7 mouse cellular contexts compared by ENCODE assay signal in the genomic region with DNA sequence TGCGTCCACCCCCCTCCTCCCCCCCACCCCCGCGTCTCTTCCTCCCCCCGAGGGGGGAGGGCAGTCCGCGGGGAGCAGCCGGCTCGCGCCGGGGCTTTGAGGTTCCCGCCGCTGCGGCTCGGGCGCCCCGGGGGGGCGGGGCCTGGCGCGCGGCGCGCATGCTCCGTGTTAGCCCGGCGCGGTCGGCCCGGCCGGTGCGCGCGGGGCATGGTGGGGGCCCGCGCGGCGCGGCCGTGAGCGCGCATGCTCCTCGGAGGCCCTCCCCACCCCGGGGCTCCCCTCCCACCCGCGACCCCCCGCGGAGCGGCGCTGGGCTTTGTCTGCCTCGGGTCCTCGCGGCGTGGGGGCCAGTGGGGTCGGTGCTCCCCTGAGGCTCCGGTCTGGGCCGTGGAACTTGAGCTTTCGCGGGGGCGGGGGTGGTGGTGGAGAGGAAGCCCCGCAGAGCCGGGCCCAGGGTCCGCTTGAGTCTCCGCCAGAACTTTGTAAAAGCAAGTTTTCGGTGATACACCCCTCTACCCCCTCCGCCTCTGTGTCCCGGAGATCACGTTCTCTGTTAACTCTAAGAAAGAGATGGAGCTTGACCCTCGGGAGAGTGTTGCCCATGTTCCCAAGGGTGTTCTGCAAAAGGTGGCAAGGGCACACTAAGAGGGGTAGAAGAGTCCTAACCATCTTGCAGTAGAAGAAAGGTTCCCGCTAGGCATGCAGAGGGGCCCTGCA. TPM values are rescaled to one million over a fixed set of nuclear protein-coding genes. Genes with fewer than 3 reads are reported as not detected.
DNase-seq lines count a peak whose midpoint lies in the region; ATAC-seq lines count a peak whose summit lies in the region.

No protein-coding gene starts in this region.

- peak overlapping the region; percentile 93 for H3K9ac ChIP-seq in intestine, embryonic 15.5 days
- peak overlapping the region; percentile 100 for H3K9ac ChIP-seq in limb, embryonic 11.5 days (ENCODE audit: low read length)
- peak overlapping the region; percentile 99 for H3K9ac ChIP-seq in midbrain, embryonic 12.5 days (replicated peaks)

- peak overlapping the region; percentile 93 for H3K4me2 ChIP-seq in intestine, embryonic 15.5 days (replicated peaks)
- peak overlapping the region; percentile 85 for H3K4me2 ChIP-seq in limb, embryonic 11.5 days (ENCODE audit: low read depth, severe bottlenecking)
- peak overlapping the region; percentile 82 for H3K4me2 ChIP-seq in midbrain, embryonic 12.5 days (replicated peaks)

- peak overlapping the region; percentile 86 for H3K4me3 ChIP-seq in intestine, embryonic 15.5 days (replicated peaks)
- peak overlapping the region; percentile 82 for H3K4me3 ChIP-seq in limb, embryonic 11.5 days (ENCODE audit: low read depth, low read length)
- peak overlapping the region; percentile 97 for H3K4me3 ChIP-seq in midbrain, embryonic 12.5 days

- no peaks in the 10 kb centered on the region for H3K9me3 ChIP-seq in intestine, embryonic 15.5 days
- no peaks in the 10 kb centered on the region for H3K9me3 ChIP-seq in limb, embryonic 11.5 days (ENCODE audit: control insufficient read depth, low read length)
- no peaks in the 10 kb centered on the region for H3K9me3 ChIP-seq in midbrain, embryonic 12.5 days

- no peaks in the 10 kb centered on the region for H3K27me3 ChIP-seq in intestine, embryonic 15.5 days (replicated peaks)
- H3K27me3 ChIP-seq in limb, embryonic 11.5 days (ENCODE audit: control insufficient read depth, insufficient read depth, low read length) = no peaks in the 10 kb centered on the region
- H3K27me3 ChIP-seq in midbrain, embryonic 12.5 days = peaks cover 33% of the 10 kb centered on the region

- ATAC-seq in intestine, embryonic 15.5 days = peak; percentile 86
- ATAC-seq in limb, embryonic 11.5 days (ENCODE audit: insufficient number of reproducible peaks, low FRiP score, low TSS enrichment, low read depth) = peak; percentile 56
- ATAC-seq in midbrain, embryonic 12.5 days (ENCODE audit: low FRiP score, low read depth) = peak; percentile 77

- H3K4me1 ChIP-seq in intestine, embryonic 15.5 days (replicated peaks) = peaks cover 43% of the 10 kb centered on the region
- peaks cover 32% of the 10 kb centered on the region for H3K4me1 ChIP-seq in limb, embryonic 11.5 days (ENCODE audit: control insufficient read depth, insufficient read depth, low read length)
- peaks cover 50% of the 10 kb centered on the region for H3K4me1 ChIP-seq in midbrain, embryonic 12.5 days

- peak; percentile 71 for DNase-seq in adrenal gland, adult 8-10 months
- DNase-seq in embryo, embryonic 10.5 days (ENCODE audit: low spot score) = peak; percentile 88
- peak; percentile 90 for DNase-seq in gastrocnemius, postnatal 25 days
- DNase-seq in limb, embryonic 11.5 days (ENCODE audit: low spot score) = peak; percentile 84
- DNase-seq in spleen, adult 12 weeks (ENCODE audit: low spot score) = peak; percentile 74

- WGBS in intestine, embryonic 15.5 days = under 1% methylated on average over 30 of the region's 68 CpGs
- under 1% methylated on average over 43 of the region's 68 CpGs for WGBS in limb, embryonic 11.5 days
- WGBS in midbrain, embryonic 12.5 days = under 1% methylated on average over 27 of the region's 68 CpGs

- H3K36me3 ChIP-seq in intestine, embryonic 15.5 days = peaks cover 6% of the 10 kb centered on the region
- H3K36me3 ChIP-seq in limb, embryonic 11.5 days (ENCODE audit: control insufficient read depth, insufficient read depth, low read length) = peaks cover 21% of the 10 kb centered on the region
- H3K36me3 ChIP-seq in midbrain, embryonic 12.5 days = peaks cover 34% of the 10 kb centered on the region

- H3K27ac ChIP-seq in intestine, embryonic 15.5 days = peak overlapping the region; percentile 97
- H3K27ac ChIP-seq in limb, embryonic 11.5 days (replicated peaks; ENCODE audit: low read depth, low read length) = peak overlapping the region; percentile 100
- peak overlapping the region; percentile 100 for H3K27ac ChIP-seq in midbrain, embryonic 12.5 days (replicated peaks)

RNA-seq across cellular contexts. Expression of a gene that starts 2.4 kb away (rescaled TPM):
- 10 to 100 TPM; 71.0 to 87.5 (median 77.3) TPM for total RNA-seq in adrenal gland, adult 8-10 months (2022)
- total RNA-seq in gastrocnemius, postnatal 25 days (2021) = 1 to 10 TPM; 8.4 to 9.8 TPM
- polyA plus RNA-seq in intestine, embryonic 15.5 days (2015; fragmentation: Nextera tagmentation; extraction: Ambion mirVana) = 37.8 and 43.8 TPM in 2 replicates
- polyA plus RNA-seq in limb, embryonic 11.5 days (2014; fragmentation: Nextera tagmentation; extraction: Ambion mirVana) = 87.2 and 101 TPM in 2 replicates
- polyA plus RNA-seq in midbrain, embryonic 12.5 days (2016; fragmentation: Nextera tagmentation; extraction: Ambion mirVana) = 72.2 and 75.5 TPM in 2 replicates

RNA-seq across cellular contexts. Expression of a gene that starts 37.0 kb away (rescaled TPM):
- total RNA-seq in adrenal gland, adult 8-10 months (2022) = 10 to 100 TPM; 13.3 to 46.3 (median 28.5) TPM
- total RNA-seq in gastrocnemius, postnatal 25 days (2021) = 10 to 100 TPM; 36.2 to 51.3 TPM
- 15.3 and 16.2 TPM in 2 replicates for polyA plus RNA-seq in intestine, embryonic 15.5 days (2015; fragmentation: Nextera tagmentation; extraction: Ambion mirVana)
- polyA plus RNA-seq in limb, embryonic 11.5 days (2014; fragmentation: Nextera tagmentation; extraction: Ambion mirVana) = 11.8 and 12.8 TPM in 2 replicates
- polyA plus RNA-seq in midbrain, embryonic 12.5 days (2016; fragmentation: Nextera tagmentation; extraction: Ambion mirVana) = 34.2 and 36.5 TPM in 2 replicates

RNA-seq across cellular contexts. Expression of a gene that starts 39.7 kb away (rescaled TPM):
- total RNA-seq in adrenal gland, adult 8-10 months (2022) = not detected
- not detected for total RNA-seq in gastrocnemius, postnatal 25 days (2021)
- polyA plus RNA-seq in intestine, embryonic 15.5 days (2015; fragmentation: Nextera tagmentation; extraction: Ambion mirVana) = 0.11 and 0.15 TPM in 2 replicates
- 0.11 TPM in 1 of 2 replicates, not detected in the other for polyA plus RNA-seq in limb, embryonic 11.5 days (2014; fragmentation: Nextera tagmentation; extraction: Ambion mirVana)
- not detected in 2 replicates for polyA plus RNA-seq in midbrain, embryonic 12.5 days (2016; fragmentation: Nextera tagmentation; extraction: Ambion mirVana)

Comparison
In these comparisons a context has a peak if more than half of its experiments do, and no peak if none do; other contexts are left out.
1. Peak in every context shown above with its lines: DNase-seq, ATAC-seq, H3K4me3 ChIP-seq and H3K27ac ChIP-seq.